Mouse (Mus musculus): ENCODE data around the gene Nos1ap. TPM values are rescaled to one million over a fixed set of nuclear protein-coding genes. Genes with fewer than 3 reads are reported as not detected.

Nos1ap gene
- polyA plus RNA-seq, 1 experiment from 2014 or later: 26.9 TPM

- WGBS: 93% methylated on average over 5 of the region's 5 CpGs
- H3K4me1 ChIP-seq (replicated peaks; ENCODE audit: control insufficient read depth, insufficient read depth, low read length): no peaks in the 10 kb centered on the region; the same call in 1 of the 2 replicates
- ATAC-seq: no peak
- no peak overlapping the region for H3K27ac ChIP-seq (ENCODE audit: low read length)
- H3K27me3 ChIP-seq (replicated peaks; ENCODE audit: control insufficient read depth, insufficient read depth, low read length): no peaks in the 10 kb centered on the region
- H3K9me3 ChIP-seq (ENCODE audit: control insufficient read depth, low read length): no peaks in the 10 kb centered on the region
- no peaks in the 10 kb centered on the region for H3K36me3 ChIP-seq (ENCODE audit: control insufficient read depth, insufficient read depth)
- no peak overlapping the region for H3K9ac ChIP-seq (replicated peaks; ENCODE audit: low read depth, low read length)
- no peak overlapping the region for H3K4me2 ChIP-seq (ENCODE audit: low read length)
- H3K4me3 ChIP-seq (replicated peaks; ENCODE audit: low read length): no peak overlapping the region
Observed at GRCm38 (mm10) chr1:170432288-170432687, 157.4 kb downstream of the Nos1ap start.

DNA sequence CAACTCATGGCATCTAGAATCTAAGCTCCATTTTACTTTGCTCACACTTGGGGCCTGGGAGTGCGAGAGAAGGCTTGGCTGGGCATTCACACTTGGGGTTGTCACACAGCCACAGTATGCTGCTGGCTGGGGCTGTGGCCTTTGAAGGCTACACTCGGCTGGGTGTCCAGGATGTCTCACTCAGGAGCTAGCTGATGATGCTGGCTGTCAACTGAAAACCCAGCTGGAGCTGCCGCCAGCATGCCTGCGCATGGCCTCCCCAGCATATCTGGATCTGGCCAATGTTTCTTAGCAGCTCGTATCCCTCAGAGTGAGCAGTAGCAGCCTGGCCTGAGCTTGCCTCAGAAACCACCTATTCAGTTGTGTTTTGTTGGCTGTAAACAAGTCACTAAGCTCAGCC, 158.3 kb downstream of the Nos1ap start:
- Histone ChIP-seq H3K27me3 (replicated peaks; ENCODE audit: control insufficient read depth, insufficient read depth, low read length) (no peaks in the 10 kb centered on the region), H3K9ac (replicated peaks; ENCODE audit: low read depth, low read length) (no peak overlapping the region), H3K9me3 (ENCODE audit: control insufficient read depth, low read length) (no peaks in the 10 kb centered on the region), H3K4me1 (replicated peaks; ENCODE audit: control insufficient read depth, insufficient read depth, low read length) (no peaks in the 10 kb centered on the region; the same call in 1 of the 2 replicates), H3K4me2 (ENCODE audit: low read length) (no peak overlapping the region), H3K36me3 (ENCODE audit: control insufficient read depth, insufficient read depth) (no peaks in the 10 kb centered on the region), H3K4me3 (replicated peaks; ENCODE audit: low read length) (no peak overlapping the region), H3K27ac (ENCODE audit: low read length) (no peak overlapping the region)
- no peak for ATAC-seq
- WGBS: 60% methylated on average over 5 of the region's 5 CpGs

DNA sequence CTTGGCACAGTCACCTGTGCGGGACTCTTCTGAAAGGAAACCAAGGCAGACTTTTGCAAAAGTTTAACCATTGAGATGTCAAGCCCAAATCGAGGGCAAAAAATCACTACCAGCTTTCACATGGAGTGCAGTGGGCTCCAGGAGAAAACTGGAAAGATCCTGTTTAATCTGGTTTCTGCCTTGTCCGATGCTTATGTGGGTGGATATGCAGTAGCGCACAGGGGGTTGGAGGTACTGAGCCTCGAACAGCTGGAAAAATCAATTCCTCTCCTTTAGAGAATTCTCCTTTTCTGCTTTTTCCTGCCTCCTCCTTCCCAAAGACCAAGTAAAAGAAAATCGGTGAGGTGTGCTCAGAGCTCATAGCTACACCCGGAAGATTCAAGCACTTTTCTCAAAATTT, 159.0 kb downstream of the Nos1ap start:
- H3K9ac ChIP-seq (replicated peaks; ENCODE audit: low read depth, low read length): no peak overlapping the region
- H3K4me1 ChIP-seq (replicated peaks; ENCODE audit: control insufficient read depth, insufficient read depth, low read length): no peaks in the 10 kb centered on the region; the same call in 1 of the 2 replicates
- H3K4me2 ChIP-seq (ENCODE audit: low read length): no peak overlapping the region
- H3K9me3 ChIP-seq (ENCODE audit: control insufficient read depth, low read length): no peaks in the 10 kb centered on the region
- H3K27ac ChIP-seq (ENCODE audit: low read length): no peak overlapping the region
- 89% methylated on average over 7 of the region's 7 CpGs for WGBS
- ATAC-seq: no peak
- H3K27me3 ChIP-seq (replicated peaks; ENCODE audit: control insufficient read depth, insufficient read depth, low read length): no peaks in the 10 kb centered on the region
- H3K36me3 ChIP-seq (ENCODE audit: control insufficient read depth, insufficient read depth): no peaks in the 10 kb centered on the region
- H3K4me3 ChIP-seq (replicated peaks; ENCODE audit: low read length): no peak overlapping the region

GRCm38 (mm10) chr1:170429656-170430055, 160.0 kb downstream of the Nos1ap start:
- no peak overlapping the region for H3K9ac ChIP-seq (replicated peaks; ENCODE audit: low read depth, low read length)
- ATAC-seq: no peak
- H3K4me2 ChIP-seq (ENCODE audit: low read length): no peak overlapping the region
- peaks cover under 1% of the 10 kb centered on the region; the same call in 1 of the 2 replicates for H3K4me1 ChIP-seq (replicated peaks; ENCODE audit: control insufficient read depth, insufficient read depth, low read length)
- no peaks in the 10 kb centered on the region for H3K36me3 ChIP-seq (ENCODE audit: control insufficient read depth, insufficient read depth)
- H3K4me3 ChIP-seq (replicated peaks; ENCODE audit: low read length): no peak overlapping the region
- 62% methylated on average over 6 of the region's 6 CpGs for WGBS
- H3K27ac ChIP-seq (ENCODE audit: low read length): no peak overlapping the region
- H3K27me3 ChIP-seq (replicated peaks; ENCODE audit: control insufficient read depth, insufficient read depth, low read length): no peaks in the 10 kb centered on the region
- H3K9me3 ChIP-seq (ENCODE audit: control insufficient read depth, low read length): no peaks in the 10 kb centered on the region

DNA sequence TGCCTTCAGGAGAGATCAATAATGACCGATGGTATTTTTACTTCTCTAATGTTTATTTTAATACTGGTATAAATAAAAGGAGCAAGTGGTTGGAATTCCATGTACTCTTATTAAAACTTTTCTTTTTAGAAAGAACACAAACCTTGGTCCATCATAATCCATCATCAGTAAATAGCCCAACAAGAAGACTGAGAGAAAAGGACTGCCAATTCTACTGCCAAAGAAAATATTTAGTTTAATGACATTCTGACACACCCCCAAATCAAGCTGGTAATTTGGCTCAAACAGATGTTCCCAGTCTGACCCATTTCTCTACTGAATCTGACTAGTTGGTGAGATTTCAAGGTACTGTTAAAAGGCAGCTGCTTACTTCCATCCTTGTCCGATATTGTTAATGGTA, 161.5 kb downstream of the Nos1ap start:
- ATAC-seq: no peak
- H3K27ac ChIP-seq (ENCODE audit: low read length): no peak overlapping the region
- H3K27me3 ChIP-seq (replicated peaks; ENCODE audit: control insufficient read depth, insufficient read depth, low read length): no peaks in the 10 kb centered on the region
- H3K9ac ChIP-seq (replicated peaks; ENCODE audit: low read depth, low read length): no peak overlapping the region
- peaks cover 4% of the 10 kb centered on the region for H3K4me1 ChIP-seq (replicated peaks; ENCODE audit: control insufficient read depth, insufficient read depth, low read length)
- no peaks in the 10 kb centered on the region for H3K9me3 ChIP-seq (ENCODE audit: control insufficient read depth, low read length)
- 85% methylated on average over 2 of the region's 2 CpGs for WGBS
- no peaks in the 10 kb centered on the region for H3K36me3 ChIP-seq (ENCODE audit: control insufficient read depth, insufficient read depth)
- no peak overlapping the region for H3K4me3 ChIP-seq (replicated peaks; ENCODE audit: low read length)
- no peak overlapping the region for H3K4me2 ChIP-seq (ENCODE audit: low read length)

- Histone ChIP-seq H3K9ac (replicated peaks; ENCODE audit: low read depth, low read length) (no peak overlapping the region), H3K27ac (ENCODE audit: low read length) (no peak overlapping the region), H3K4me2 (ENCODE audit: low read length) (no peak overlapping the region), H3K9me3 (ENCODE audit: control insufficient read depth, low read length) (no peaks in the 10 kb centered on the region), H3K27me3 (replicated peaks; ENCODE audit: control insufficient read depth, insufficient read depth, low read length) (no peaks in the 10 kb centered on the region), H3K4me3 (replicated peaks; ENCODE audit: low read length) (no peak overlapping the region), H3K4me1 (replicated peaks; ENCODE audit: control insufficient read depth, insufficient read depth, low read length) (peaks cover 4% of the 10 kb centered on the region), H3K36me3 (ENCODE audit: control insufficient read depth, insufficient read depth) (no peaks in the 10 kb centered on the region)
- ATAC-seq: peak; percentile 81
- 37% methylated on average over 10 of the region's 10 CpGs for WGBS
Observed at GRCm38 (mm10) chr1:170424258-170424889, 165.3 kb downstream of the Nos1ap start.

DNA sequence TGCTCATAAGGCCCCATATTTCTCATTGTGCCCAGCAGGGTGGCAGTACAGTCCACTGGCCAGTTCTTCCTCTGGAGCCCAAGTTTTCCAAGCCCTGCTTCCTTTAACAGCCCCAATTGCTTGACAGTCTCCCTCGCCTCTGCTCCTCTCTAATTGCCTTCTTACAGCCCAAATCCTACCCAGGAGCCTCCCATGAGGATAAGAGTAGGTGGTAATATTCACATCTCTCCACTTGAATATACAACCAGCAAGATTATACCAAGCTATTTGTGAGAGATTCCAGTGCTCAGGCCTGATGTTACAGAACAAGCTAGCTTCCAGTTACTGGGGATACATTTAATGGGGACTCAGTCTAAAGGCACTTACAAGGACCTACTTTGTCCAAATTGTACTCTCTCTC, 166.6 kb downstream of the Nos1ap start:
- no peak overlapping the region for H3K27ac ChIP-seq (ENCODE audit: low read length)
- ATAC-seq: no peak
- H3K9me3 ChIP-seq (ENCODE audit: control insufficient read depth, low read length): no peaks in the 10 kb centered on the region
- no peak overlapping the region for H3K9ac ChIP-seq (replicated peaks; ENCODE audit: low read depth, low read length)
- no peak overlapping the region for H3K4me3 ChIP-seq (replicated peaks; ENCODE audit: low read length)
- H3K4me1 ChIP-seq (replicated peaks; ENCODE audit: control insufficient read depth, insufficient read depth, low read length): peaks cover 4% of the 10 kb centered on the region
- H3K27me3 ChIP-seq (replicated peaks; ENCODE audit: control insufficient read depth, insufficient read depth, low read length): no peaks in the 10 kb centered on the region
- no peak overlapping the region for H3K4me2 ChIP-seq (ENCODE audit: low read length)
- H3K36me3 ChIP-seq (ENCODE audit: control insufficient read depth, insufficient read depth): no peaks in the 10 kb centered on the region
- WGBS: 77% methylated on average over 1 of the region's 1 CpGs

DNA sequence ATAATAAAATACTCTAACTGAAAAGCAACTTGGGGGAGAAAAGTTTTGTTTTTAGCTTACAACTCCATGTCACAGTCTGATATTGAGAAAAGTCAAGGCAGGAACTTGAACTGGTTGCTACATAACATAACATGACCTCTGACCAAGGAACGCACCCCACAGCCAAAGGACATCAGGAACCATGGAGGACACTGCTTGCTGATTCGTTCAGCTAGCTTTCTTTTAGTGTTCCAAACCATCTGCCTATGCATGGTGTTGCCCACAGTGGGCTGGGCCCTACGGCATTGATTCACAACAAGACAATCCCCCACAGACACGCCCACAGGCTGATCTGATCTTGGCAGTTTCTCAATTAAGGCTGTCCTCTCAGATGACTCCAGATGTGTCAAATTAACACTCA, 167.5 kb downstream of the Nos1ap start:
- no peak overlapping the region for H3K4me2 ChIP-seq (ENCODE audit: low read length)
- WGBS: 80% methylated on average over 4 of the region's 4 CpGs
- no peak overlapping the region for H3K4me3 ChIP-seq (replicated peaks; ENCODE audit: low read length)
- no peaks in the 10 kb centered on the region for H3K27me3 ChIP-seq (replicated peaks; ENCODE audit: control insufficient read depth, insufficient read depth, low read length)
- ATAC-seq: no peak
- peaks cover 4% of the 10 kb centered on the region for H3K4me1 ChIP-seq (replicated peaks; ENCODE audit: control insufficient read depth, insufficient read depth, low read length)
- H3K36me3 ChIP-seq (ENCODE audit: control insufficient read depth, insufficient read depth): no peaks in the 10 kb centered on the region
- H3K9me3 ChIP-seq (ENCODE audit: control insufficient read depth, low read length): no peaks in the 10 kb centered on the region
- H3K9ac ChIP-seq (replicated peaks; ENCODE audit: low read depth, low read length): no peak overlapping the region
- no peak overlapping the region for H3K27ac ChIP-seq (ENCODE audit: low read length)

GRCm38 (mm10) chr1:170419961-170420360, 169.7 kb downstream of the Nos1ap start:
- H3K4me1 ChIP-seq (replicated peaks; ENCODE audit: control insufficient read depth, insufficient read depth, low read length): peaks cover 4% of the 10 kb centered on the region
- no peak overlapping the region for H3K4me3 ChIP-seq (replicated peaks; ENCODE audit: low read length)
- no peaks in the 10 kb centered on the region for H3K36me3 ChIP-seq (ENCODE audit: control insufficient read depth, insufficient read depth)
- no peak for ATAC-seq
- WGBS: 80% methylated on average over 3 of the region's 3 CpGs
- H3K27ac ChIP-seq (ENCODE audit: low read length): no peak overlapping the region
- H3K9ac ChIP-seq (replicated peaks; ENCODE audit: low read depth, low read length): no peak overlapping the region
- no peak overlapping the region for H3K4me2 ChIP-seq (ENCODE audit: low read length)
- no peaks in the 10 kb centered on the region for H3K27me3 ChIP-seq (replicated peaks; ENCODE audit: control insufficient read depth, insufficient read depth, low read length)
- H3K9me3 ChIP-seq (ENCODE audit: control insufficient read depth, low read length): no peaks in the 10 kb centered on the region

DNA sequence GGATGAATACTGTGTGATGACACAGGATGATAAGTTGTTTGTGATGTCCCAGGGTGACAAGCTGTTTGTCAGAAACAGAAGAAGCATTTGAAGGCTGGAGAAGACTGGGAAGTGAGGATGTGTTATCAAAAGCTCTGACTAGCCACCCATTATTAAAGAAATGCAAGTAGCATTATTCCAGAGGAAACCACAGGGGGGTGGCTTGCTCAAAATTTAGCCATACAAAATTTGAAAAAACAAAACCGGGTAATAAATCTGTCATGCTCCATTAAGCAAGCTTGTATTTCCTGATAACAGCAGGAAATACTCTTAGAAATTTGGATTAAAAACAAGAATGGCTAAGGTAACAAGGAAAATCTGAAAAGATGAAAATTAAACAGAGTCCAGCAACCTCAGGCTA, 171.5 kb downstream of the Nos1ap start:
- H3K36me3 ChIP-seq (ENCODE audit: control insufficient read depth, insufficient read depth): no peaks in the 10 kb centered on the region
- no peak for ATAC-seq
- H3K4me1 ChIP-seq (replicated peaks; ENCODE audit: control insufficient read depth, insufficient read depth, low read length): no peaks in the 10 kb centered on the region
- WGBS: 69% methylated on average over 1 of the region's 1 CpGs
- no peak overlapping the region for H3K9ac ChIP-seq (replicated peaks; ENCODE audit: low read depth, low read length)
- H3K4me2 ChIP-seq (ENCODE audit: low read length): no peak overlapping the region
- H3K4me3 ChIP-seq (replicated peaks; ENCODE audit: low read length): no peak overlapping the region
- no peak overlapping the region for H3K27ac ChIP-seq (ENCODE audit: low read length)
- no peaks in the 10 kb centered on the region for H3K27me3 ChIP-seq (replicated peaks; ENCODE audit: control insufficient read depth, insufficient read depth, low read length)
- no peaks in the 10 kb centered on the region for H3K9me3 ChIP-seq (ENCODE audit: control insufficient read depth, low read length)

All from forebrain, embryonic 16.5 days (tissue).